32 mouse cellular contexts compared by ENCODE assay signal in the genomic region with DNA sequence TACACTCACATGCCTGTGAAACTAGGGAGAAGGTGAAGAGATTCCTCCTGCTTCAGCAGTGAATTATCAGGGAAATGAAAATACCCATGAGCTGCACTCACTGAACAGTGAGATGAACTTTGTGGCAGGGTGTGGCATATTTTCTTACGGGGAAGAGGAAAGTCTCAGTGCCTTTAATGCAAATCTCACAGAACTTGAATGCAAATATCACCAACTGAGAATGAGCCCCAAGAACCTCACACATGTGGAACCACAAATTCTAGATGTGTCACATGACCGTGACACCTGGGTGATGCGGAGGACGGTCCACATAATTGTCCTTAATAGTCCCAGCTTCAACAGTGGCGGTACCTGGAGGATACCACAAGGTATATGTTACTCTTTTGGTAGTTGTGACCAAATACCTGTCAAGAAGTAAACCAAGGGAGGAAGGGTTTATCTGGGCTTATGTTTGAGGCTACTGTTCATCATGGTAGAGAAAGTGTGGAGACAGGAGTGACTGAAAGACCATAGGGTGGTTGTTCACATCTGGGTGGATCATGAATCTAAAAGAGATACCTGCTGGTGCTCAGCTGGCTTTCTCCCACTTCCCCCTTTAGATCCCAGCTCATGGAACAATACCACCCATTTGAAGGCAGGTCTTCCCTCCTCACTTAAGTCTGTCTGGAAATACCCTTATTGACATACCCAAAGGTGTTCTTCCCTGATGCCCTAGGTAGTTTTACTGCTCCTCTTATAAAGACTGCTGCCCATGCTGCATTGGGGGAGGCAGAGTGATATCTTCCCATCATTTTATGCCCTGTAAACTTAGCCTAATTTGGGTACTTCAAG. TPM values are rescaled to one million over a fixed set of nuclear protein-coding genes. Genes with fewer than 3 reads are reported as not detected.
DNase-seq lines count a peak whose midpoint lies in the region; ATAC-seq lines count a peak whose summit lies in the region.
"Had no signal": no experiment of that assay in that cellular context is flagged by ENCODE, and none has a peak within 500 bp of the region (broad histone marks: within the 10 kb centered on the region; RNA-seq: fewer than 3 reads in every experiment).

Gene Trim40 (minus strand): TSS at position 51 of the 831 bp plus-strand sequence.

- peak; percentile 31 for ATAC-seq in intestine, embryonic 15.5 days
- ATAC-seq: activated CD4-positive, CD25-positive, alpha-beta regulatory T cell, adult 4 months; CD4-positive, CD25-positive, alpha-beta regulatory T cell, adult 4 months; forebrain, embryonic 14.5 days; forebrain, postnatal 0 days; hindbrain, embryonic 16.5 days had no signal

- no peaks in the 10 kb centered on the region for H3K27me3 ChIP-seq in intestine, embryonic 15.5 days (replicated peaks)
- H3K27me3 ChIP-seq: embryonic facial prominence, embryonic 12.5 days had no signal

- no peaks in the 10 kb centered on the region for H3K9me3 ChIP-seq in intestine, embryonic 15.5 days
- H3K9me3 ChIP-seq: embryonic facial prominence, embryonic 12.5 days; embryonic facial prominence, embryonic 15.5 days; heart, embryonic 10.5 days; hindbrain, embryonic 10.5 days; hindbrain, embryonic 13.5 days had no signal

- no peak within 1 kb of the TSS for H3K27ac ChIP-seq in intestine, embryonic 15.5 days
- H3K27ac ChIP-seq: embryonic facial prominence, embryonic 12.5 days; embryonic facial prominence, embryonic 15.5 days; gastrocnemius, adult 2 months; heart, adult 2 months; heart, embryonic 10.5 days; hindbrain, embryonic 10.5 days; hindbrain, embryonic 13.5 days had no signal

- no peaks in the 10 kb centered on the region for H3K4me1 ChIP-seq in intestine, embryonic 15.5 days (replicated peaks)
- H3K4me1 ChIP-seq: embryonic facial prominence, embryonic 12.5 days; embryonic facial prominence, embryonic 15.5 days; heart, embryonic 10.5 days; hindbrain, embryonic 10.5 days; hindbrain, embryonic 13.5 days had no signal

- WGBS in intestine, embryonic 15.5 days: 76% methylated on average over 5 of the region's 5 CpGs
- WGBS in large intestine, adult 2 months: 42% methylated on average over 5 of the region's 5 CpGs

- H3K9ac ChIP-seq in intestine, embryonic 15.5 days: no peak within 1 kb of the TSS
- H3K9ac ChIP-seq: embryonic facial prominence, embryonic 12.5 days; embryonic facial prominence, embryonic 15.5 days; forebrain, postnatal 0 days; hindbrain, embryonic 13.5 days had no signal

- H3K4me2 ChIP-seq in intestine, embryonic 15.5 days (replicated peaks): no peak within 1 kb of the TSS
- H3K4me2 ChIP-seq: embryonic facial prominence, embryonic 12.5 days; embryonic facial prominence, embryonic 15.5 days; hindbrain, embryonic 13.5 days had no signal

- peak; percentile 68 for DNase-seq in A20 (ENCODE audit: low read depth, low spot score)
- DNase-seq in large intestine, adult 2 months (ENCODE audit: low read depth, low spot score): no peak
- no peak for DNase-seq in lung, adult 18-20 months
- DNase-seq in gastrocnemius, postnatal 10 days: no peak
- DNase-seq in heart, postnatal 10 days: no peak
- DNase-seq: adrenal gland, adult 8-10 months; adrenal gland, postnatal 36 days; cerebellum, adult 18-20 months; cerebellum, adult 9-10 months; cerebellum, postnatal 14 days; forebrain, postnatal 0 days; gastrocnemius, adult 2 months; gastrocnemius, postnatal 25 days; heart, adult 2 months; heart, postnatal 36 days; kidney, adult 11 months had no signal

- intact Hi-C loops in heart, postnatal 10 days (cut with DNase I): loop anchor here (5.0 kb wide), 2 partner anchors 68 to 312 kb away; partner anchors contain the start of gene Olfr94

- no peaks in the 10 kb centered on the region for H3K36me3 ChIP-seq in intestine, embryonic 15.5 days
- H3K36me3 ChIP-seq: embryonic facial prominence, embryonic 12.5 days; embryonic facial prominence, embryonic 15.5 days; heart, embryonic 10.5 days; hindbrain, embryonic 10.5 days; hindbrain, embryonic 13.5 days had no signal

- no peak within 1 kb of the TSS for H3K4me3 ChIP-seq in intestine, embryonic 15.5 days (replicated peaks)
- H3K4me3 ChIP-seq: embryonic facial prominence, embryonic 12.5 days; embryonic facial prominence, embryonic 15.5 days; gastrocnemius, adult 2 months; heart, adult 2 months; heart, embryonic 10.5 days; hindbrain, embryonic 10.5 days; hindbrain, embryonic 13.5 days had no signal

RNA-seq across cellular contexts. Expression of gene Trim40, which starts in this region (rescaled TPM):
- 0.78 and 1.2 TPM in 2 replicates for polyA plus RNA-seq in intestine, embryonic 15.5 days (2015; fragmentation: Nextera tagmentation; extraction: Ambion mirVana)
- polyA plus RNA-seq in large intestine, adult 2 months (2012; rRNA removed): 65.2 and 73.9 TPM in 2 replicates
- total RNA-seq in gastrocnemius, postnatal 10 days (2021): not detected
- total RNA-seq in heart, postnatal 10 days (2021): not detected
- total RNA-seq: common myeloid progenitor, adult 5-6 weeks; gastrocnemius, adult 2 months; gastrocnemius, postnatal 25 days; heart, adult 2 months; heart, postnatal 36 days had no signal
- polyA plus RNA-seq: activated CD4-positive, CD25-positive, alpha-beta regulatory T cell, adult 4 months; C2C12; CD4-positive, CD25-positive, alpha-beta regulatory T cell, adult 4 months; embryonic facial prominence, embryonic 12.5 days; embryonic facial prominence, embryonic 15.5 days; forebrain, embryonic 11.5 days; forebrain, embryonic 14.5 days; gonadal fat pad, adult 2 months; heart, adult 2 months; heart, embryonic 10.5 days; heart, embryonic 14.5 days; heart, postnatal 0 days; hindbrain, embryonic 10.5 days; hindbrain, embryonic 13.5 days had no signal

Comparison
In these comparisons a context has a peak if more than half of its experiments do, and no peak if none do; other contexts are left out.
1. RNA of gene Trim40 (polyA plus RNA-seq): 65.2 to 73.9 TPM in large intestine, adult 2 months; 0.78 to 1.2 TPM in intestine, embryonic 15.5 days; every median in the first group is over 10 times any median in the second.